Mouse (Mus musculus): ENCODE data around the gene Tcf7.
A peak's percentile ranks its signal among the peaks of the same experiment; 100 is the strongest.

Tcf7 gene

GRCm38 (mm10) chr11:52282420-52282773 lies 417 bp downstream of the Tcf7 start:
- DNase-seq = no peak

- no peak for DNase-seq
Observed at GRCm38 (mm10) chr11:52281568-52282328, 1.1 kb downstream of the Tcf7 start.

GRCm38 (mm10) chr11:52280566-52281455 lies 2.0 kb downstream of the Tcf7 start:
- DNase-seq = no peak

GRCm38 (mm10) chr11:52279611-52280145 lies 3.1 kb downstream of the Tcf7 start:
- no peak for DNase-seq

- DNase-seq = no peak
Observed at GRCm38 (mm10) chr11:52278991-52279390, 3.8 kb downstream of the Tcf7 start.

- DNase-seq = no peak
Observed at GRCm38 (mm10) chr11:52278164-52278563, 4.7 kb downstream of the Tcf7 start.

- DNase-seq = no peak
Observed at GRCm38 (mm10) chr11:52277433-52278150, 5.2 kb downstream of the Tcf7 start.

- DNase-seq = no peak
Observed at GRCm38 (mm10) chr11:52276961-52277391, 5.8 kb downstream of the Tcf7 start.

GRCm38 (mm10) chr11:52275774-52276555 lies 6.8 kb downstream of the Tcf7 start:
- DNase-seq = peak; percentile 42

- DNase-seq = no peak
Observed at GRCm38 (mm10) chr11:52275366-52275765, 7.4 kb downstream of the Tcf7 start.

- DNase-seq = no peak
Observed at GRCm38 (mm10) chr11:52274456-52275112, 8.2 kb downstream of the Tcf7 start.

- DNase-seq = no peak
Observed at GRCm38 (mm10) chr11:52273942-52274330, 8.9 kb downstream of the Tcf7 start.

- DNase-seq = no peak
Observed at GRCm38 (mm10) chr11:52273183-52273941, 9.5 kb downstream of the Tcf7 start.

GRCm38 (mm10) chr11:52272619-52273018 lies 10.2 kb downstream of the Tcf7 start:
- no peak for DNase-seq

GRCm38 (mm10) chr11:52271765-52272495 lies 10.9 kb downstream of the Tcf7 start:
- DNase-seq = no peak

GRCm38 (mm10) chr11:52269841-52270240 lies 13.0 kb downstream of the Tcf7 start:
- DNase-seq = no peak

- DNase-seq = no peak
Observed at GRCm38 (mm10) chr11:52268104-52268835, 14.5 kb downstream of the Tcf7 start.

- no peak for DNase-seq
Observed at GRCm38 (mm10) chr11:52267271-52267670, 15.5 kb downstream of the Tcf7 start.

- no peak for DNase-seq
Observed at GRCm38 (mm10) chr11:52265616-52266307, 17.1 kb downstream of the Tcf7 start.
